Comparison of ENCODE assay signal across 8 mouse cellular contexts in genomic region chr7:98071620-98072019, GRCm38 (mm10). TPM values are rescaled to one million over a fixed set of nuclear protein-coding genes. Genes with fewer than 3 reads are reported as not detected.
A peak's percentile ranks its signal among the peaks of the same experiment; 100 is the strongest.
DNase-seq lines count a peak whose midpoint lies in the region; ATAC-seq and TF ChIP-seq lines count a peak whose summit lies in the region.

No protein-coding gene starts in this region.

- H3K9ac ChIP-seq in forebrain, embryonic 13.5 days, result no peak overlapping the region
- H3K9ac ChIP-seq in hindbrain, embryonic 11.5 days (ENCODE audit: low read depth, low read length), result no peak overlapping the region
- no peak overlapping the region for H3K9ac ChIP-seq in lung, postnatal 0 days (replicated peaks; ENCODE audit: low read depth)

- no peak overlapping the region for H3K4me2 ChIP-seq in forebrain, embryonic 13.5 days
- H3K4me2 ChIP-seq in hindbrain, embryonic 11.5 days (replicated peaks; ENCODE audit: low read depth, low read length), result no peak overlapping the region
- H3K4me2 ChIP-seq in lung, postnatal 0 days (replicated peaks; ENCODE audit: low read depth, low read length), result no peak overlapping the region

- no peak for TF ChIP-seq EP300 in lung, postnatal 0 days (IDR thresholded peaks at IDR 0.05)

- H3K4me1 ChIP-seq in forebrain, embryonic 13.5 days, result no peaks in the 10 kb centered on the region
- H3K4me1 ChIP-seq in hindbrain, embryonic 11.5 days (replicated peaks; ENCODE audit: control insufficient read depth, insufficient read depth, low read length), result no peaks in the 10 kb centered on the region
- H3K4me1 ChIP-seq in lung, postnatal 0 days (ENCODE audit: insufficient read depth, low read depth, low read length), result no peaks in the 10 kb centered on the region

- H3K27ac ChIP-seq in forebrain, embryonic 13.5 days, result no peak overlapping the region
- H3K27ac ChIP-seq in hindbrain, embryonic 11.5 days (ENCODE audit: low read depth, low read length), result no peak overlapping the region
- no peak overlapping the region for H3K27ac ChIP-seq in lung, postnatal 0 days (ENCODE audit: low read length)

- H3K9me3 ChIP-seq in forebrain, embryonic 13.5 days (replicated peaks), result no peaks in the 10 kb centered on the region
- H3K9me3 ChIP-seq in hindbrain, embryonic 11.5 days (ENCODE audit: control insufficient read depth, low read length), result no peaks in the 10 kb centered on the region
- H3K9me3 ChIP-seq in lung, postnatal 0 days (ENCODE audit: low read length), result no peaks in the 10 kb centered on the region

- 31% methylated on average over 5 of the region's 5 CpGs for WGBS in forebrain, embryonic 13.5 days
- WGBS in hindbrain, embryonic 11.5 days, result 32% methylated on average over 5 of the region's 5 CpGs
- WGBS in lung, postnatal 0 days, result 37% methylated on average over 5 of the region's 5 CpGs

- TF ChIP-seq CTCF in lung, postnatal 0 days (IDR thresholded peaks at IDR 0.05), result peak; percentile 99

- H3K4me3 ChIP-seq in forebrain, embryonic 13.5 days, result no peak overlapping the region
- H3K4me3 ChIP-seq in hindbrain, embryonic 11.5 days (ENCODE audit: low read depth, low read length), result no peak overlapping the region
- no peak overlapping the region for H3K4me3 ChIP-seq in lung, postnatal 0 days (ENCODE audit: low read depth, low read length)

- H3K27me3 ChIP-seq in forebrain, embryonic 13.5 days, result no peaks in the 10 kb centered on the region
- H3K27me3 ChIP-seq in hindbrain, embryonic 11.5 days (ENCODE audit: control insufficient read depth, insufficient read depth, low read length), result no peaks in the 10 kb centered on the region
- no peaks in the 10 kb centered on the region for H3K27me3 ChIP-seq in lung, postnatal 0 days (replicated peaks; ENCODE audit: insufficient read depth, low read length)

- DNase-seq in ES-CJ7 (ENCODE audit: low read depth, low spot score), result peak; percentile 82
- DNase-seq in c-Kit-positive CD71-negative TER-119-negative erythroid progenitor cells, embryonic 14.5 days (ENCODE audit: low read depth), result peak; percentile 82
- peak; percentile 94 for DNase-seq in hindbrain, embryonic 11.5 days (ENCODE audit: low spot score)
- DNase-seq in layer of hippocampus, adult 9-10 months (ENCODE audit: low spot score), result peak; percentile 55
- DNase-seq in lung, postnatal 0 days (ENCODE audit: low spot score), result peak; percentile 81
- DNase-seq in retina, adult 2 months (ENCODE audit: low read depth, low spot score), result peak; percentile 61
- DNase-seq in thymus, postnatal 36 days, result peak; percentile 77 to 80

- ATAC-seq in forebrain, embryonic 13.5 days, result peak; percentile 75
- peak; percentile 55; the same call in 1 of the 2 replicates for ATAC-seq in hindbrain, embryonic 11.5 days (ENCODE audit: low FRiP score)
- ATAC-seq in lung, postnatal 0 days, result peak; percentile 70

- H3K36me3 ChIP-seq in forebrain, embryonic 13.5 days (ENCODE audit: poor library complexity, severe bottlenecking), result peaks cover 24% of the 10 kb centered on the region
- H3K36me3 ChIP-seq in hindbrain, embryonic 11.5 days (ENCODE audit: control insufficient read depth, insufficient read depth, low read length), result no peaks in the 10 kb centered on the region
- H3K36me3 ChIP-seq in lung, postnatal 0 days (ENCODE audit: insufficient read depth, low read length), result no peaks in the 10 kb centered on the region

RNA-seq across cellular contexts. Expression of gene Myo7a, which starts 47.7 kb away (rescaled TPM):
- 11.8 and 14.2 TPM in 2 replicates for polyA plus RNA-seq in forebrain, embryonic 13.5 days (2015; fragmentation: Nextera tagmentation; extraction: Ambion mirVana)
- polyA plus RNA-seq in hindbrain, embryonic 11.5 days (2014; fragmentation: Nextera tagmentation; extraction: Ambion mirVana), result 10.7 and 15.2 TPM in 2 replicates
- polyA plus RNA-seq in lung, postnatal 0 days (2015; fragmentation: Nextera tagmentation; extraction: Ambion mirVana), result 7.1 and 8.4 TPM in 2 replicates
